Mouse (Mus musculus): ENCODE measurements around the gene Spats1. TPM values are rescaled to one million over a fixed set of nuclear protein-coding genes. Genes with fewer than 3 reads are reported as not detected.

Gene Spats1
- polyA plus RNA-seq (2017; shearing (Covaris generic)) = 1 to 10 TPM; 1.3 to 2.0 (median 1.7) TPM

- peak; percentile 94 for ATAC-seq
Measured at GRCm38 (mm10) chr17:45474669-45475465, at the start of gene Spats1. Gene Spats1, minus strand, starts transcription at chr17:45475415.

- ATAC-seq = no peak
Measured at GRCm38 (mm10) chr17:45524961-45525360, 49.7 kb upstream of the Spats1 start.

GRCm38 (mm10) chr17:45523263-45523662 lies 48.0 kb upstream of the Spats1 start, which contains the start of gene Tcte1:
Gene Tcte1, plus strand, starts transcription at chr17:45523434.
- no peak for ATAC-seq

- ATAC-seq = no peak
Measured at GRCm38 (mm10) chr17:45520136-45520535, 44.9 kb upstream of the Spats1 start.

- no peak for ATAC-seq
Measured at GRCm38 (mm10) chr17:45518766-45519475, 43.7 kb upstream of the Spats1 start.

- ATAC-seq = no peak
Measured at GRCm38 (mm10) chr17:45517549-45518215, 42.5 kb upstream of the Spats1 start.

GRCm38 (mm10) chr17:45517135-45517534 lies 41.9 kb upstream of the Spats1 start:
- no peak for ATAC-seq

- ATAC-seq = peak; percentile 71
Measured at GRCm38 (mm10) chr17:45516488-45516887, 41.3 kb upstream of the Spats1 start.

GRCm38 (mm10) chr17:45515806-45516205 lies 40.6 kb upstream of the Spats1 start:
- no peak for ATAC-seq

GRCm38 (mm10) chr17:45515204-45515726 lies 40.0 kb upstream of the Spats1 start:
- no peak for ATAC-seq

GRCm38 (mm10) chr17:45511757-45512156 lies 36.5 kb upstream of the Spats1 start:
- no peak for ATAC-seq

GRCm38 (mm10) chr17:45510871-45511270 lies 35.7 kb upstream of the Spats1 start:
- no peak for ATAC-seq

GRCm38 (mm10) chr17:45506700-45507189 lies 31.5 kb upstream of the Spats1 start, which contains the start of gene Aars2:
Gene Aars2, plus strand, starts transcription at chr17:45506841.
- peak; percentile 93 for ATAC-seq

- no peak for ATAC-seq
Measured at GRCm38 (mm10) chr17:45505941-45506465, 30.8 kb upstream of the Spats1 start.

- no peak for ATAC-seq
Measured at GRCm38 (mm10) chr17:45503301-45503973, 28.2 kb upstream of the Spats1 start.

GRCm38 (mm10) chr17:45502324-45502723 lies 27.1 kb upstream of the Spats1 start:
- ATAC-seq = no peak

GRCm38 (mm10) chr17:45500981-45501380 lies 25.8 kb upstream of the Spats1 start:
- ATAC-seq = no peak

GRCm38 (mm10) chr17:45499516-45499915 lies 24.3 kb upstream of the Spats1 start:
- ATAC-seq = no peak

- no peak for ATAC-seq
Measured at GRCm38 (mm10) chr17:45498397-45498796, 23.2 kb upstream of the Spats1 start.

- ATAC-seq = no peak
Measured at GRCm38 (mm10) chr17:45495398-45495797, 20.2 kb upstream of the Spats1 start.

GRCm38 (mm10) chr17:45490532-45491154 lies 15.4 kb upstream of the Spats1 start:
- ATAC-seq = no peak
